Mouse (Mus musculus) urinary bladder, postnatal 4 days (tissue): ENCODE data around the gene Prnp.
A peak's percentile ranks its signal among the peaks of the same experiment; 100 is the strongest.

Experiments used
- DNase-seq, 2 experiments: peaks; one replicate each; pipeline ENCODE4 v3.0.0; 2021 to 2022; ENCODE audit warnings: low spot score in 2 of 2

Prnp gene

GRCm38 (mm10) chr2:131906846-131907245, 2.9 kb upstream of the Prnp start:
- no peak for DNase-seq

GRCm38 (mm10) chr2:131907311-131907710, 2.4 kb upstream of the Prnp start:
- DNase-seq: no peak

DNA sequence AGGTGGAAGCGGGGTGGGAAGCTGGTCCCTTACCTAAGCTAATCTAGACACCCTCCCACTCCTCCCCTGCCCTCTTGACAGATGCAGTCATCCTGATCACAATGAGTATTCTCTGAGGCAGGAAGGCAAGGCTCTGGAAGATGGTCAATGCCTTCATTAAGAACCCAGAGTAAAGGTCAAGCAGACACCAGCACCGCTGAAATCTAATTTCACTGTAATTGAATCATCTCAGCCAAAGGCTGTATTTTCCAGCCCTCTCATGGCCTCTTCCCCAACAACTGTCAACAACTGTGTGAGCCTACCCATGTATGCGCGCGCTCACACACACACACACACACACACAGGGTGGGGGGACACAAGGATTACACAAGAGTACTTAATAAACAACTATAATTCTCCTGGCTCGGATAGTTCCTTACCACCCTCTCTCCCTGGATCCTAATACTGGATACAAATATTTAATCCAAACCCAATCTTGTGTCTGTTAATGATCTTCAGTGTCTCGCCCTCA, 1.3 kb upstream of the Prnp start:
- DNase-seq: no peak

GRCm38 (mm10) chr2:131908906-131909305, 822 bp upstream of the Prnp start:
- DNase-seq: no peak

DNA sequence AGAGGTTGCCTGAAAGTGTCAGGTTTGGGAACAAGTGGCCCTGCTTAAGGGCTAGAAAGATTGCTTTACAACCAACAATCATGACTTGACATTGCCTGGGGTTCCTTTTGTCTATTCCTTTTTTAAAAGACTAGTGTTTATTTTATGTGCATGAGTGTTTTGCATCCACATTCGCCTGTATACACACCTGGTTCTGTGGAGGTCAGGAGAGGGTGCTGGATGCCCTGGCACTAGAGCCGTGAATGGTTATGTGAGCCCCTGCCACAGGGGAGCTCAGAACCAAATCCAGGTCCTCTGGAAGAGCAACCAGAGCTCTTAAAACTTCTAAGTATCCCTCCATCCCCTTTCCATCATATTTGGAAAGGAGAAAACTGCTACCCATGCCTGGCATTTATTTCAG, 1.1 kb downstream of the Prnp start:
- DNase-seq: no peak

GRCm38 (mm10) chr2:131911341-131911740, 1.6 kb downstream of the Prnp start:
- DNase-seq: no peak

DNA sequence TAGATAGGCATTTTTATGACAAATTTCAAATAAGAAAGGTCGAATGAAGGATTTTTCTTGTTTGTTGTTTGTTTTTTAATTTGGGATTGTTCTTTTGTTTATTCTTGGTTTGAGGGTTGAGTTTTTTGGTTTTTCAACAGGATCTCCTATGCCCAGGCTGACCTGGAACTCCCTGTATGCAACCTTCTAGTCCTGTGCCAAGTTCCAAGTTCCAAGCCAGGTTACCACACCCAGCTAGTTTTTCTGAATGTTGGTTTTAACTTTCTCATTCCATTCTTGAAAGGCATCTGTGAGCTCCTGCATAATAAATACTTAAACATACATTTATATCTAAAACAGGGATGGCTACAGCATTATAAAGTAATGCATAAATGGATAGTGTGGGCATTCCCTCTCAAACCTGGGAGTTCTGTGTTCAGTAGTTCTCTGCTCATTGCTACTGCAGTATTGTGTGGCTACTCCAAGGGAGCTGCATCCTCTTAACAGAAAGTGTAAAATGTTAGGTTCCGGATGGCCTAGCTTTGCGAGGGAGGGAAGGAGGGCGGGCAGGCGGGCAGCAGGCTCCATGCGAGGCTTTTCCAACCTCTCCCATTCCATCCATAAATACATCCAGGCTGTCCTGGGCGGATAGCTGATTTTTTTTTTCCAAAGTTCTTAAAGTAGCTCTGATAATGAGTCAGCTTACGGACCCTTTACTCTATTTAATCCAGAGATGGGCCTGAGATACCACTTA, 3.0 kb downstream of the Prnp start:
- DNase-seq: no peak

GRCm38 (mm10) chr2:131932275-131932902, 22.7 kb downstream of the Prnp start:
- DNase-seq: no peak

DNA sequence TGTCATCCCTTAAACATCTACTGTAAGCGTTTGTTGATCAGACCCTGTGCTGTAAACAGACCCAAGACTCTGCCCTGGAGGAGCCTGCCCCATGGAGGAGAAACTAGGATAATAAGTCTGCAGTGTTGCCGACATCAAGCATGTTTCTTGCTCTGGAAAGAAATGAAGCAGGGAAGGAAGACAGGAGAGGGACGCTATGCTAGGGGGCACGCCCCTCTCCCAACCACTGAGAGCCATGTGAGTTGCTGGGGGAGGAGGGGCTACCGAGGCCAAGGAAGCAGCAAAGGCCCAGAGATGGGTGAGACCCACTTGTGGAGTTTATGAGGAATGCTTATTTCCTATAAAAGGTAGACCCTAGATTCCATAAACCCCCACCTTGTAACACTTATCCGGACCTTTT, 23.3 kb downstream of the Prnp start:
- DNase-seq: no peak

DNA sequence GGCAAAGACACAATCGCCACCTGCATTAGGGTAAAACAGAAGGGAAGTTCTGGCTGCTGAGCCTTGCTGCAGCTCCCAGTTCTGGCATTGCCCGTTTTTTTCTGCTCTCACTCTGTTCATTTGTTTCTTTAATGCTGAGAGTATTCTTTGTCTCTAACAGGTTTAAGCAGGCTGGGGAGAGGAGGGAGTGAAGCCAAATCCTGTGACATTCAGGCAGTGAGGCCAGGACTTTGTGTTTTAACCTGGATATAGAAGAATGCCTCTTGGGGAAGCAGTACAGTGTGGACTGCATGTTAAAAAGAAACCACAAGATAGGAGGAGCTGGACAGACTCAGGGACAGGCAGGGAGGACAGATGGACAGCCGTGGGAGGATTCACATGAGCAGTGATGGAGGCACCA, 23.9 kb downstream of the Prnp start:
- DNase-seq: no peak

- DNase-seq: no peak
Observed at GRCm38 (mm10) chr2:131934243-131934642, 24.5 kb downstream of the Prnp start.

DNA sequence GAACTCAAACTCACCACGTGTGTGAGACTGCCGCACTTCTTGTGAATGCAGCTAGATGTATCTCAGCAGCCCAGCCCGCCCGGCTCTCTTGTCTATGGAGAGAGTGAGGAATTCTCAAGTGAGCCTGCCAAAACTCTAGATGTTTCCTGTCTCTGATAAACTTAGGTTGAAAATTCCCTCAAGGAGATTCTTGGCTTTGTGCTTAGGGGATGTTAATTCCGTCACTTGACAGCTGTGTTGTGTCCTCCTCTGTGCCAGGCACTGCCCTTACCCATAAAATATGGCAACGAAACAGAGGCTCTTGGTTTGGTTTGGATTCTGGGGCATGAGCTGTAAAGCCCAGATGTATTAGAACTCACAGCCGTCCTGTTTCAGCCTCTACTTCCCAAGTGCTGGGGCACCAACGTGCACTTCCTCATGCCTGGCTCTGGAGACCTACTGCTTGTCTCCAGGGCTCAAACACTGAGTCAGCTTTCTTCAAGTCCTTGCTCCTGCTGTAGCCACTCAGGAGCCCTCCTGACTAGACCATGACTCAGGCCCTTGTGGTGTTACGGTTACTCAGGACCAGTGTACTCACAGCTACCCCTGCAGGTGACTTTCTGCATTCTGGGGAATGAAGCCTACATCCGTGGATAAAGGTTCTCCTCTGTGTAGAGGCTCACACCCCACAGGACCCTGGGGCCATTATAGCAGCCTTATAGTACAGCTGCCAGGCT, 25.8 kb downstream of the Prnp start:
- DNase-seq: no peak

- no peak for DNase-seq
Observed at GRCm38 (mm10) chr2:131936410-131936809, 26.7 kb downstream of the Prnp start.

DNA sequence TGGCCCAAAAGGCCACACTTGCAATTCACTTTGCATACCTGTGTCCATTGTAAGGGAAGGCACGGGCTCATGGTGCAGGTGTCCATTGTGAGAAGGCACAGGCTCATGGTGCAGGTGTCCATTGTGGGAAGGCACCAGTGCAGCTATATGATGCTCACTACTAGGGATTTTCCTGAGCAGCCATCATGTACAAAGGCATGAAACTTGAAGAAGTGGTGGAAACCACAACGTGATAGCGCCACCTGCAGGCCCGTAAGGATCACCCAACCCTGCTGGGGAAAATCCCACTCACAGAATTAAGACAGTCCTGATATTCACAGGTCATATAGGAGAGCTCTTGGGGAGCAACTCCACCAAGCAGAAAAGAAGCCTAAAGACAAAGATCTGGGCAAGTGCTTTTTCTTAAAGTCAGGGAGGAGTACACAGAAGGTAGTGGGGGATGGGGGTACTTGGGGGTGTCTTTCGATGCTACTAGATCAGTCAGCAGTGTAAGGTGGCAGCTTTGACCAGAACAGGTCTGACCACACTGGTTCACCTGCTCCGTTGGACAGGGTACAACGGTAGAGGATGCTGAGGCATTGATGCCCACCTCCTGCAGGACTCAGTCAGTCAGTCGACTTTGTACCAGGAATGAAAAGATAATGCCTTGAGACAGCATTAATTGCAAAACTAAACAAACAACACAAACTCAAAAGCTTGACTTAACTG, 29.8 kb downstream of the Prnp start:
- peak in 1 of 2 experiments; percentile 65 for DNase-seq

DNA sequence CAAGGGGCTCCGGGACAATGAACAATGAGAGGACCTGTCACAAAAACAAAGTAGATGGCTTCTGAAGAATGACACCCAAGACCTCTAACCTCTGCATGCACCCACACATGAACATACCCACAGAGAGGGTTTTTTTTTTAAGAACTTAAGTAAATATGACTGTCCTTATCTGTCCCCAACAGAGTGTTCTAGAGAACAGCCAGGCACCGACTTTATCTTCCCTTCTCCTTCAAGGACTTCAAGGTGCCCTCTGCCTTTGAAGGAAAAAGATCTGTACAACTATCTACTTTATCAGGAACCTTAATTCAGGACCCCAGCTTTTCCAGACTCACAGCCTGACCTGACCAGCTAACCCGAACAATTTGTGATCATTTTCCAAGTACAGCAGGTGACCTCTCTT, 30.8 kb downstream of the Prnp start:
- DNase-seq: no peak

GRCm38 (mm10) chr2:131941501-131941900, 31.8 kb downstream of the Prnp start:
- DNase-seq: peak; percentile 13 to 50

DNA sequence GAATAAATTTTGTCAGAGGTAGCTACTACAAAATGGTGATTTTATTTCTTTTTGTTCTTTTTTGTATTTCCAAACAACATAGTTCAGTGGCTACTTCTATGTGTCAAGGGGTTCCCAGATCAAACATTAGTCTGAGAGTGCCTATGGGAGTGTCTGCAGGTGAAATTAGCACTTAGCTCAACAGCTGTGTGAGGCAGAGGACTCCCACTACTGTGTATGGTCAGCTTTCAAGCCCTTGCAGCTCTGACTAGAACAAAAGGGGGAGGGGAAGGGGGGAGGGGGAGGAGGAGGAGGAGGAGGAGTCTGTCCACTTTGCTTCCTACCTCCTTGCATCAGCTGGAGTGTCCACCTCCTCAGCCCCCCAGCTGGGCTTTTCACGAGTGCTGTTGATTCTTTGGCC, 34.6 kb downstream of the Prnp start:
- DNase-seq: peak in 1 of 2 experiments; percentile 12

DNA sequence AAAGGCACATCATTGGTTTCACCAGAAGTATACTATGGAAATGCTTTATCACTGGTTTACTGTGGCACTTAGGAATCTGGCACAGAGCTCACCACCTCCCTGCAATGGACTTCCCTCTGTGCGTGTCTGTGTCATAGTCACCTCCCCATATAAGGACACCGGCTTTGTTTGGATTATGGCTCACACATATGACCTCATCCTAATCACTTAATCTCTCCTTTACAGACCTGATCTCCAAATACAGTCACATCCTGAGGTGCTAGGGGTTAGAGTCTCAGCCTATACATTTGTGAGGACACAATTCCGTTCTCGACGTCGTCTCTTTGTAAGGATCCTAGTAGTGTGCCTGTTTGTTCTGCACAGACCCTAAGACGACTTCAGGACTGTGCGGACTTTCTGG, 35.5 kb downstream of the Prnp start:
- DNase-seq: peak; percentile 8 to 16

GRCm38 (mm10) chr2:131945765-131946164, 36.0 kb downstream of the Prnp start:
- peak in 1 of 2 experiments; percentile 45 for DNase-seq

- DNase-seq: peak; percentile 12 to 57
Observed at GRCm38 (mm10) chr2:131946351-131946750, 36.6 kb downstream of the Prnp start.

GRCm38 (mm10) chr2:131948156-131948555, 38.4 kb downstream of the Prnp start:
- DNase-seq: peak in 1 of 2 experiments; percentile 30
